Mouse (Mus musculus) hindbrain, embryonic 16.5 days (tissue): ENCODE measurements around the gene Olfr914. TPM values are rescaled to one million over a fixed set of nuclear protein-coding genes. Genes with fewer than 3 reads are reported as not detected.

Source experiments
- ATAC-seq: fragments of 200-750 bp; cut with Nextera tagmentation; 2 replicates; pipeline ENCODE4 v1.8.0; 2017; ENCODE audit warnings: moderate TSS enrichment, moderate library complexity
- H3K27ac ChIP-seq: fragments of 300-500 bp; sonication (generic); 2 replicates; pipeline ENCODE4 v1.5.1; 2014; ENCODE audit warnings: low read depth, mild to moderate bottlenecking, control low read depth, low read length, moderate library complexity
- H3K27me3 ChIP-seq: fragments of 300-500 bp; sonication (generic); replicated peaks from 2 replicates; pipeline ENCODE4 v1.6.1; 2014; ENCODE audit warnings: low read length; ENCODE audit not compliant: control insufficient read depth, insufficient read depth
- H3K36me3 ChIP-seq: fragments of 300-500 bp; sonication (generic); 2 replicates; pipeline ENCODE4 v1.6.1; 2014; ENCODE audit warnings: mild to moderate bottlenecking, low read length, moderate library complexity, mixed read lengths; ENCODE audit not compliant: control insufficient read depth, insufficient read depth
- H3K4me1 ChIP-seq: fragments of 300-500 bp; sonication (generic); 2 replicates; pipeline ENCODE4 v1.6.1; 2014; ENCODE audit warnings: low read depth, low read length; ENCODE audit not compliant: control insufficient read depth, insufficient read depth
- H3K4me2 ChIP-seq: fragments of 300-500 bp; sonication (generic); 2 replicates; pipeline ENCODE4 v1.6.1; 2014; ENCODE audit warnings: mild to moderate bottlenecking, low read length, control low read depth, moderate library complexity
- H3K4me3 ChIP-seq: fragments of 300-500 bp; sonication (generic); 2 replicates; pipeline ENCODE4 v1.5.1; 2014; ENCODE audit warnings: mild to moderate bottlenecking, low read length, control low read depth, moderate library complexity
- H3K9ac ChIP-seq: fragments of 300-500 bp; sonication (generic); 2 replicates; pipeline ENCODE4 v1.6.1; 2014; ENCODE audit warnings: low read depth, mild to moderate bottlenecking, control low read depth, low read length, moderate library complexity
- H3K9me3 ChIP-seq: fragments of 300-500 bp; sonication (generic); 2 replicates; pipeline ENCODE4 v1.6.1; 2014; ENCODE audit warnings: mild to moderate bottlenecking, low read length, moderate library complexity; ENCODE audit not compliant: control insufficient read depth
- whole genome bisulfite sequencing: fragments of 180-500 bp; shearing (Covaris S2); extraction: QIAGEN DNeasy Blood & Tissue Kit; methylation state at CpG from one replicate; pipeline ENCODE4 v1.1.7; 2014; 5-methylcytosine and 5-hydroxymethylcytosine counted together
- polyA plus RNA-seq: library from polyadenylated mRNA; unstranded; fragments of >200 nt; fragmentation: Nextera tagmentation; extraction: Ambion mirVana; gene quantifications from 2 replicates; pipeline ENCODE4 v1.2.1, GENCODE M21; 2015

The Olfr914 gene
- not detected in 2 replicates for polyA plus RNA-seq

DNA sequence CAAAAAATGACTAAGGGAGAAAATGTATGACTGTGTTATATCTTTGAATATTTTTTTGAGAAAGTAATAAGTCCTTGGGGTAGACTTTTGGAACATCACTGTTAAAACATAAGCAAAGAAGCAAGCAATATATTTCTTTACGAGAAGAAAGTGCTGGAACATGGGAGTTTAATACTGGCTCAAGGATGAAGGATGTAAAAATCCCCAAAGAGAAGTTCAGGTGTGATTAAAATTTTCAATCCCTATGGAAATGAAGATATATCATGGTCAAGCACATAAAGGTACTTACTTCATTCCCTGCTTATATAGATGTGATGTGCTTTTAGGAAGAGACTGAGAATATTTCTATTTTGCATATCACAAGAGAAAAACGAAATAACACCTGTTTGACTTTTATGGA is at the start of gene Olfr914:
Gene Olfr914, plus strand, starts transcription at position 301 of the 400 bp plus-strand sequence.
- H3K4me2 ChIP-seq: no peak within 1 kb of the TSS
- no peak for ATAC-seq
- WGBS: 76% methylated on average over 2 of the region's 2 CpGs

DNA sequence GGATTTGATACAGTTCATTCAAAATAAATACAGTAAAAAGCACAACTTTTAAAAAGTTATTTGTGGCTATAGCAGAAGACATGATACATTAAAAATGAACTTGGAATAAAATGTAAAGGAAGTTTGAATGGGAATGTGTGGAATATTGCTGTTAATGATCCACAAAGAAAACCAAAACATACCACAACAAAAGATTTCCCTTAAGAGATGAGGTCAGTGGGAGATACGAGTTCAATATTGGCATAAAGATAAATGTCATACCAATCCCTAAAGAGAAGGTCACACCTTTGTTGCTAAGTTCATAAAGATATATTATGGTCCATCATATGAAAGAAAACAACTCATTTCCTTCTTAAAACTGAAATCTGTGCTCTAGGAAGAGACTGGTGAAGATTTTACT is 25.0 kb upstream of the Olfr914 start, which contains the start of gene Olfr912:
Gene Olfr912, plus strand, starts transcription at position 301 of the 400 bp plus-strand sequence.
- no peak within 1 kb of the TSS for H3K4me2 ChIP-seq
- H3K27ac ChIP-seq: no peak within 1 kb of the TSS
- no peak within 1 kb of the TSS for H3K4me3 ChIP-seq
- ATAC-seq: no peak
- H3K4me1 ChIP-seq: no peaks in the 10 kb centered on the region
- 84% methylated on average over 1 of the region's 1 CpGs for WGBS
- H3K36me3 ChIP-seq: no peaks in the 10 kb centered on the region
- no peaks in the 10 kb centered on the region for H3K27me3 ChIP-seq
- H3K9me3 ChIP-seq: no peaks in the 10 kb centered on the region
- H3K9ac ChIP-seq: no peak within 1 kb of the TSS

More for the DNA sequence above, at the start of gene Olfr914:
- H3K4me3 ChIP-seq: no peak within 1 kb of the TSS
- no peak within 1 kb of the TSS for H3K9ac ChIP-seq
- no peaks in the 10 kb centered on the region for H3K4me1 ChIP-seq
- no peaks in the 10 kb centered on the region for H3K27me3 ChIP-seq
- no peak within 1 kb of the TSS for H3K27ac ChIP-seq
- no peaks in the 10 kb centered on the region for H3K9me3 ChIP-seq
- no peaks in the 10 kb centered on the region for H3K36me3 ChIP-seq

DNA sequence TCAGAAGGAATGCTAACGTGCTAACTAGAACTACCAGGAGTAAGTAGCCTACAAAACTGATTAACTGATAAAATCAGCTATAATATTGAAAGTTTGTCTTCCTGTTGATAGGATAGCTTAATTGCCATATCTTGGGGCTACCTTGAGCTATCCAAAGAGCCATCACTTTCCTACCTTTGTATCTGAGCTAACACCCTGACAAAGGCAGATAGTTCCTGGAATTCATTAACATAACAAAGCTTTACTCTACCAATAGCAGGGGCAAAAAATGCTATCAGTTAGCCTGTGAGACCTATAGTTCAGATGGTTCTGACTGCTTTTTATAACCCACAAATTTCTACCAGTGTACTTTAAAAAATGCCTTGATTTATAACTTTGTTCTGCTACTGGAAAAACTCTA is 13.8 kb upstream of the Olfr914 start:
- Histone ChIP-seq H3K4me3 (no peak overlapping the region), H3K4me1 (no peaks in the 10 kb centered on the region), H3K36me3 (no peaks in the 10 kb centered on the region), H3K27ac (no peak overlapping the region), H3K9ac (no peak overlapping the region), H3K27me3 (no peaks in the 10 kb centered on the region), H3K9me3 (no peaks in the 10 kb centered on the region), H3K4me2 (no peak overlapping the region)
- no peak for ATAC-seq
- 65% methylated on average over 1 of the region's 1 CpGs for WGBS

DNA sequence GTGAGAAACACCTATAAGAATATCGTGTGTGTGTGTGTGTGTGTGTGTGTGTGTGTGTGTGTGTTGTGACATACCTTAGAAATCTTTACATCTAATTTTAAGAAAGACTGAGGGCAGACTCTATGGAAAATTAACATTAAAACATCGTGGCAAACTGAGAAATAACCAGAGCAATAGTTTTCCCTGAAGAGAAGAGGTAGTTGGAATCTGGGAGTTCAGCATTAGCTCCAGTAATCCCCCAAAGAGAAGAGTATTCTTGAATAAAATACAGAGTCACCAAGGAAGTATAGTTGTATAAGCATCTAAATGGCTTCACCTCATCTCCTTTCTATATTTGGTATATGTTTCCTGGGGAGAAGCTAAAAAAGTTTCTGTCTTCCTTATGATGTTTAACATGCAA is 12.4 kb upstream of the Olfr914 start, which contains the start of gene Olfr913:
Gene Olfr913, plus strand, starts transcription at position 301 of the 400 bp plus-strand sequence.
- Histone ChIP-seq H3K27me3 (no peaks in the 10 kb centered on the region), H3K4me3 (no peak within 1 kb of the TSS), H3K27ac (no peak within 1 kb of the TSS), H3K9me3 (no peaks in the 10 kb centered on the region), H3K4me1 (no peaks in the 10 kb centered on the region), H3K9ac (no peak within 1 kb of the TSS), H3K36me3 (no peaks in the 10 kb centered on the region), H3K4me2 (no peak within 1 kb of the TSS)
- WGBS: 64% methylated on average over 2 of the region's 2 CpGs
- ATAC-seq: no peak

DNA sequence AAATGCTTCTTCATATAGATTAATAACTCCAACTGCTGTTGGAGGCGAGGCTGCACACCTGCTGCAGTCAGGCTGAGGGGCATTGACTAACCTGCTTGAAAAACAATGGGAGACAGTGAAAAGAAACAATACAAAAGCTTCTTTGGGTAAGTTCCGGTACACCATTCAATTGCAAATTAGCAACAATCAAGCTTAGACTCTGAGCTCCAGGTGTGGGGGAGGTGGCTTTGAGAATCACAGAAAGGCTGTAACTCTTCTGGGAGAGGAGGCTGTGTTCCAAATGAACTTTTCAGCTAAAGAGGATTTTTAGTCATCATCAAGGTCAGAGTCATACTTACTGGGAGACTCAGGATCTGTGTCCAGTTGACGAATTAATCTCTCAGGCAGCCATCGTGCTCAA is 27.5 kb downstream of the Olfr914 start:
- Histone ChIP-seq H3K9ac (no peak overlapping the region), H3K27me3 (no peaks in the 10 kb centered on the region), H3K4me1 (no peaks in the 10 kb centered on the region), H3K27ac (no peak overlapping the region), H3K4me3 (no peak overlapping the region), H3K36me3 (no peaks in the 10 kb centered on the region), H3K9me3 (0 out of 2 replicates have a peak, but pooled peaks cover 3% of the 10 kb centered on the region), H3K4me2 (no peak overlapping the region)
- WGBS: 79% methylated on average over 4 of the region's 4 CpGs
- no peak for ATAC-seq

DNA sequence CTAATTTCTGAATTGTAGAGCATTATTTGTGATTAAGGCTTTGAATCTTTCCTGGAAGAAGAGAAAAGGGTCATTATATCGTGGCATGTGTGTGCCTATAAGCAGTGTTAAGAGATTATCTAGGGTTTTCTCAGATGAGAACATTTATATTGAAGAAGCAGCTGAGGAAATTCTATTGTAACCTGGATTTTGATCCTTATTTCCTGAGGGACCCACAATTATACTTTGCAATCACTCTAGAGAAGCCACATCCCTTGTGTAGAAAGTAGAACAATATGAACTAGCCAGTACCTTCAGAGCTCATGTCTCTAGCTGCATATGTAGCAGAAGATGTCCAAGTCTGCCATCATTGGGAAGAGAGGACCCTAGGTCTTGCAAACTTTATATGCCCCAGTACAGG is 54.9 kb downstream of the Olfr914 start, which contains the start of gene Olfr916:
Gene Olfr916, minus strand, starts transcription at position 101 of the 400 bp plus-strand sequence.
- H3K4me2 ChIP-seq: no peak within 1 kb of the TSS
- H3K27ac ChIP-seq: no peak within 1 kb of the TSS
- 69% methylated on average over 1 of the region's 1 CpGs for WGBS
- no peaks in the 10 kb centered on the region for H3K9me3 ChIP-seq
- H3K36me3 ChIP-seq: no peaks in the 10 kb centered on the region
- H3K9ac ChIP-seq: no peak within 1 kb of the TSS
- no peak within 1 kb of the TSS for H3K4me3 ChIP-seq
- no peaks in the 10 kb centered on the region for H3K4me1 ChIP-seq
- no peak for ATAC-seq
- H3K27me3 ChIP-seq: no peaks in the 10 kb centered on the region

Other genes with a start within 250 kb of the Olfr914 start
- gene Olfr250, start 238.2 kb upstream of the Olfr914 start, polyA plus RNA-seq: not detected in 2 replicates
- gene Olfr251, start 228.0 kb upstream of the Olfr914 start, polyA plus RNA-seq: not detected in 2 replicates
- not detected in 2 replicates for gene Olfr147, start 203.4 kb upstream of the Olfr914 start, polyA plus RNA-seq
- gene Olfr901, start 175.6 kb upstream of the Olfr914 start, polyA plus RNA-seq: not detected in 2 replicates
- gene Olfr902, start 157.4 kb upstream of the Olfr914 start, polyA plus RNA-seq: not detected in 2 replicates
- not detected in 2 replicates for gene Olfr904, start 142.0 kb upstream of the Olfr914 start, polyA plus RNA-seq
- not detected in 2 replicates for gene Olfr905, start 134.0 kb upstream of the Olfr914 start, polyA plus RNA-seq
- not detected in 2 replicates for gene Olfr906, start 118.0 kb upstream of the Olfr914 start, polyA plus RNA-seq
- gene Olfr907, start 109.3 kb upstream of the Olfr914 start, polyA plus RNA-seq: not detected in 2 replicates
- not detected in 2 replicates for gene Olfr911-ps1, start 83.5 kb upstream of the Olfr914 start, polyA plus RNA-seq
- not detected in 2 replicates for gene Olfr910, start 67.3 kb upstream of the Olfr914 start, polyA plus RNA-seq
- not detected in 2 replicates for gene Olfr912, start 24.9 kb upstream of the Olfr914 start, polyA plus RNA-seq
- not detected in 2 replicates for gene Olfr913, start 12.3 kb upstream of the Olfr914 start, polyA plus RNA-seq
- not detected in 2 replicates for gene Olfr916, start 54.8 kb downstream of the Olfr914 start, polyA plus RNA-seq
- gene Olfr917, start 60.7 kb downstream of the Olfr914 start, polyA plus RNA-seq: not detected in 2 replicates
- gene Olfr918, start 69.5 kb downstream of the Olfr914 start, polyA plus RNA-seq: not detected in 2 replicates
- gene Olfr919, start 98.6 kb downstream of the Olfr914 start, polyA plus RNA-seq: not detected in 2 replicates
- gene Vwa5a, start 113.2 kb downstream of the Olfr914 start, polyA plus RNA-seq: 8.7 and 9.7 TPM in 2 replicates
- not detected in 2 replicates for gene Olfr920, start 147.2 kb downstream of the Olfr914 start, polyA plus RNA-seq
- not detected in 2 replicates for gene Olfr921, start 168.0 kb downstream of the Olfr914 start, polyA plus RNA-seq
- gene Olfr922, start 209.5 kb downstream of the Olfr914 start, polyA plus RNA-seq: not detected in 2 replicates
- not detected in 2 replicates for gene Olfr923, start 221.4 kb downstream of the Olfr914 start, polyA plus RNA-seq
- gene Olfr924, start 239.3 kb downstream of the Olfr914 start, polyA plus RNA-seq: not detected in 2 replicates
- not detected in 2 replicates for gene Olfr26, start 250.0 kb downstream of the Olfr914 start, polyA plus RNA-seq